Mouse (Mus musculus) macrophage (primary cell): ENCODE data around the gene Btbd9. TPM values are rescaled to one million over a fixed set of nuclear protein-coding genes. Genes with fewer than 3 reads are reported as not detected.

Experiments used
- H3K27ac ChIP-seq: fragments of 350-480 bp; formaldehyde crosslinking; 2 replicates; pipeline ENCODE4 v1.9.0; 2021
- H3K36me3 ChIP-seq: fragments of 350-480 bp; formaldehyde crosslinking; 2 replicates; pipeline ENCODE4 v1.9.0; 2021; ENCODE audit errors: inconsistent target
- H3K4me3 ChIP-seq: fragments of 350-480 bp; formaldehyde crosslinking; 2 replicates; pipeline ENCODE4 v1.9.0; 2021; ENCODE audit errors: inconsistent target
- H3K79me2 ChIP-seq: fragments of 350-480 bp; formaldehyde crosslinking; 2 replicates; pipeline ENCODE4 v1.9.0; 2021; ENCODE audit errors: inconsistent target
- WGBS: methylation state at CpG from one replicate; pipeline ENCODE4 v1.1.7; 2026; ENCODE audit warnings: inconsistent platforms; ENCODE audit not compliant: missing documents; 5-methylcytosine and 5-hydroxymethylcytosine counted together
- polyA plus RNA-seq: library from polyadenylated mRNA; stranded (reverse); fragments of 250-400 nt; gene quantifications from 3 replicates; pipeline ENCODE4 v1.2.4, GENCODE M21; 2018; ENCODE audit warnings: inconsistent platforms

Gene Btbd9
- polyA plus RNA-seq, 1 experiment from 2014 or later = 16.9 TPM

- no peaks in the 10 kb centered on the region for H3K36me3 ChIP-seq
- WGBS = 93% methylated on average over 8 of the region's 8 CpGs
- no peaks in the 10 kb centered on the region for H3K79me2 ChIP-seq
- no peak overlapping the region for H3K27ac ChIP-seq
- H3K4me3 ChIP-seq = no peak overlapping the region
Measured at GRCm38 (mm10) chr17:30255928-30256560, 320.2 kb downstream of the Btbd9 start.

GRCm38 (mm10) chr17:30253924-30254323, 322.4 kb downstream of the Btbd9 start:
- Histone ChIP-seq H3K36me3 (no peaks in the 10 kb centered on the region), H3K79me2 (no peaks in the 10 kb centered on the region), H3K4me3 (no peak overlapping the region), H3K27ac (no peak overlapping the region)
- WGBS = 90% methylated on average over 3 of the region's 7 CpGs

DNA sequence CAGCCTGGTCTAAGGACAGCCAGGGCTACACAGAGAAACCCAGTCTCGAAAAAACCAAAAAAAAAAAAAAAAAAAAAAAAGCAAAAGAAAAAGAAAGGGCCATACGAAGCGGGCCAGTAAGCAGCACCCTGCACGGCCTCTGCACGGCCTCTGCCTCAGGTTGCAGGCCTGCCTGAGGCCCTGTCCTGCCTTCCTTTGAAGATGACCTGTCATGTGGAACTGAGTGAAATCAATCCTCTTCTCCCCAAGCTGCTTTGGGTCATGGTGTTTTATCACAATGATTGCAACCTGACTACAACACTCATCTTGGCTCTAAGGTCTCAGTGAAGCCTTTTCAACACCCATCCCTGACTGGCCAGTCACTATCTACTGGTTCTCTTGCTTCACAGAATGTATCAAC, 323.3 kb downstream of the Btbd9 start:
- Histone ChIP-seq H3K36me3 (no peaks in the 10 kb centered on the region), H3K4me3 (no peak overlapping the region), H3K27ac (no peak overlapping the region), H3K79me2 (no peaks in the 10 kb centered on the region)
- WGBS = 92% methylated on average over 4 of the region's 5 CpGs

GRCm38 (mm10) chr17:30245308-30245706, 331.0 kb downstream of the Btbd9 start:
- WGBS = 92% methylated on average over 10 of the region's 10 CpGs
- Histone ChIP-seq H3K79me2 (no peaks in the 10 kb centered on the region), H3K4me3 (no peak overlapping the region), H3K36me3 (no peaks in the 10 kb centered on the region), H3K27ac (no peak overlapping the region)

DNA sequence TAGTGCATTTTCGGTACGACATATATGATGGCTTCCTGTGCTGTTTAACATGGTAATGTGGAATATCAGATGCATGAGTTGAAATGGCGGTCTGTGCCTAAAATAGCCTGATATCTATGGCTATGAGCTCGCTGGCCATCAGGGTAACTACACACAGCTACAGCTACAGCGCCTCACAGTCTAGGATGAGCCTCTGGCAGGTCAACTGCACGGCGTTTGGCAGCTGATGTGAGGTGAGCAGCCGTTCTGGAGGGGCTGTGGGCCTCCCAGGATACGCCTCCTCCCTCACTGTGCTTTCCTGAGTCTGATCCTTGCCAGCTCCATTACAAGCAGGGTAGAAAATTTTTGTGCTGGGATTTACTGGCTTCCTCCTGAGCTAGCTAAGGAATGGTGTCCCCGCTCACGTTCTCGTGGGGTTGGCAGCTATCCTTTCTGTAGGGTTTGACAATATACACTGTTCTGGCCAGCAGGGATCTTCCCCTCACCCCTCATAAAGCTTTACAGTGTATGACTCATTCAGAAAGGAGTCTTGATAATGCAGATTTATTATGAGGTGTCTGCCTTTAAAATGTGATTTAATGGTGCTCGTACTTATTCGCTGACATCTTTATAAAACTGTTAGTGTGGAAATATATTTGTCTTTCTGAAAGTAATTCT, 331.5 kb downstream of the Btbd9 start:
- Histone ChIP-seq H3K4me3 (no peak overlapping the region), H3K27ac (no peak overlapping the region), H3K79me2 (no peaks in the 10 kb centered on the region), H3K36me3 (no peaks in the 10 kb centered on the region)
- WGBS = 95% methylated on average over 14 of the region's 14 CpGs

GRCm38 (mm10) chr17:30243540-30243939, 332.7 kb downstream of the Btbd9 start:
- 94% methylated on average over 7 of the region's 7 CpGs for WGBS
- Histone ChIP-seq H3K27ac (no peak overlapping the region), H3K36me3 (no peaks in the 10 kb centered on the region), H3K79me2 (no peaks in the 10 kb centered on the region), H3K4me3 (no peak overlapping the region)

- H3K4me3 ChIP-seq = no peak overlapping the region
- no peaks in the 10 kb centered on the region for H3K79me2 ChIP-seq
- no peak overlapping the region for H3K27ac ChIP-seq
- WGBS = 100% methylated on average over 4 of the region's 4 CpGs
- no peaks in the 10 kb centered on the region for H3K36me3 ChIP-seq
Measured at GRCm38 (mm10) chr17:30242647-30243046, 333.6 kb downstream of the Btbd9 start.

DNA sequence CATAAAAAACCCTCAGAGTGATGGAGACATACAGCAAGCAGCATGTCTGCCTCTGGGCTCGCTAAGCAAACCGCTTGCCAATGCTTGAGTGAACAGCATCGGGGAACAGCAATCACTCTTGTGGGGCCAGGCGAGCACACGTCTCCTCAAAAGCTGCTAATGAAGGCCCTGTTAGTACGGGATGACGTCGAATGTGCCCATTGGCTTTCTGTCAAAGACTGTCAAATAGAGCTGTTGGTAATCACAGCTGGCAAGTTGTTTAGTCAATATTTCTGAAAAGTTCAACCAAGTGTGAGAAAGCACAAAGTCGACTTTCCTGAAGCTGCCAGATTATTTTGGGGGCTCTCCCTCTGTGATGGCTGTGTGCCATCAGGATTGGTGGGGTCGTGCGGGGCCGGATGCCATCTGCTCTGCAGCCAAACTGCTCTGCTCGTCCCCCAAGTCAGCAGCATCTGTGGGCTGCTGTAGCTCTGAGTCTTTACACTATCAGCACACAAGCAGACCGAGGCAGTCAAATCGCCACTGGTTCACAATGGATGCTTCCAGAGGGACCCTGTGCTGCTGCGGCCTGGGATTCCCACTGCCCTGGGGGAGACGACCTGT, 334.5 kb downstream of the Btbd9 start:
- Histone ChIP-seq H3K27ac (no peak overlapping the region), H3K79me2 (no peaks in the 10 kb centered on the region), H3K4me3 (no peak overlapping the region), H3K36me3 (no peaks in the 10 kb centered on the region)
- WGBS = 96% methylated on average over 17 of the region's 17 CpGs

- H3K79me2 ChIP-seq = no peaks in the 10 kb centered on the region
- 97% methylated on average over 6 of the region's 6 CpGs for WGBS
- no peak overlapping the region for H3K4me3 ChIP-seq
- no peak overlapping the region for H3K27ac ChIP-seq
- no peaks in the 10 kb centered on the region for H3K36me3 ChIP-seq
Measured at GRCm38 (mm10) chr17:30241061-30241460, 335.2 kb downstream of the Btbd9 start.

GRCm38 (mm10) chr17:30240659-30241058, 335.6 kb downstream of the Btbd9 start:
- H3K27ac ChIP-seq = no peak overlapping the region
- no peaks in the 10 kb centered on the region for H3K79me2 ChIP-seq
- WGBS = 94% methylated on average over 4 of the region's 4 CpGs
- no peak overlapping the region for H3K4me3 ChIP-seq
- H3K36me3 ChIP-seq = no peaks in the 10 kb centered on the region

- no peak overlapping the region for H3K27ac ChIP-seq
- WGBS = 74% methylated on average over 5 of the region's 5 CpGs
- H3K79me2 ChIP-seq = no peaks in the 10 kb centered on the region
- H3K36me3 ChIP-seq = no peaks in the 10 kb centered on the region
- no peak overlapping the region for H3K4me3 ChIP-seq
Measured at GRCm38 (mm10) chr17:30239458-30239857, 336.8 kb downstream of the Btbd9 start.

- no peaks in the 10 kb centered on the region for H3K36me3 ChIP-seq
- WGBS = 97% methylated on average over 7 of the region's 7 CpGs
- H3K79me2 ChIP-seq = no peaks in the 10 kb centered on the region
- no peak overlapping the region for H3K4me3 ChIP-seq
- no peak overlapping the region for H3K27ac ChIP-seq
Measured at GRCm38 (mm10) chr17:30237600-30237999, 338.7 kb downstream of the Btbd9 start.

- 97% methylated on average over 5 of the region's 6 CpGs for WGBS
- no peak overlapping the region for H3K27ac ChIP-seq
- no peaks in the 10 kb centered on the region for H3K36me3 ChIP-seq
- no peak overlapping the region for H3K4me3 ChIP-seq
- H3K79me2 ChIP-seq = no peaks in the 10 kb centered on the region
Measured at GRCm38 (mm10) chr17:30236611-30237010, 339.7 kb downstream of the Btbd9 start.

DNA sequence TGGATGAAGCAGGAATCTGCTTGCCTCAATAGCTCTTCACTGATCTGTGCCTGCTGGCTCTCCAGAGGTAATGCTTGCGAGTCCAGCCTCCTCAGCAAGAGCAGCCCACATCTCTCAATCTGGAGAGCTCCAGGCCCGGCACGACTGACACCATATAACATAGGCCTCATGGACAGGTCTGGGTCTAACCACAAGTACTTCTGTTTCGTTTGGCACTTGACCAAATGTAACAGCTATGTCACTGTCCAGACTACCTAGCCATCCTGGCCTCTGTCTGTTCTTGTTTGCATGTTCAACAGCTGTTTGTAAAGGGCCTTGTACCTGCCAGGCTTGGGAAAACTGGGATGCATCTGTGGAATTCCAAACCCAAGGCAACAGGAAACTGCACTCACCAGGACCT, 340.9 kb downstream of the Btbd9 start:
- Histone ChIP-seq H3K4me3 (no peak overlapping the region), H3K27ac (no peak overlapping the region), H3K79me2 (no peaks in the 10 kb centered on the region), H3K36me3 (no peaks in the 10 kb centered on the region)
- WGBS = 59% methylated on average over 4 of the region's 4 CpGs

DNA sequence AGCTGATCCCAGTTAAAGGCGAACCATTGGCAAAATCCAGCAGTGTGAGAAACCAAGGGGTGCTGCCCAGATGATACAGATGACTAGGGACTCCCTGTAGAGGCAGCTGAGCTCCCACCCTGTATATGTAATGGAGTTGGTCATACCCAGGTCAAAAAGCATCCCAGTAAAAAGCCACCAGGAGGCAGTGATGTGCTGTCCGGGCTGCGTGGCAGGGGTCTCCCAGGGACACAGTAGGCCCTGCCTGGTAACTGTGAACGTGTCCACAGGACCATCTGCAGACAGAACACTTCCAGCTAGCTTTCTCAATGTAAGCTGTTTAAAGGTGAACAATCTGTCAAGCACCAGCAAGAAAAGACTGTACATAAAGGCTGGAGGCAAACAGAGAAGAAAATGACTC, 343.6 kb downstream of the Btbd9 start:
- H3K27ac ChIP-seq = no peak overlapping the region
- no peaks in the 10 kb centered on the region for H3K79me2 ChIP-seq
- no peaks in the 10 kb centered on the region for H3K36me3 ChIP-seq
- WGBS = 96% methylated on average over 4 of the region's 4 CpGs
- no peak overlapping the region for H3K4me3 ChIP-seq
